Mouse (Mus musculus) cerebellum, postnatal 25 days (tissue): ENCODE data around the gene Surf4.
A peak's percentile ranks its signal among the peaks of the same experiment; 100 is the strongest.

ENCODE experiments used
- DNase-seq, 2 experiments: peaks; one replicate each; pipeline ENCODE4 v3.0.0; 2021; ENCODE audit warnings: mixed read lengths in 2 of 2

Surf4 gene

DNA sequence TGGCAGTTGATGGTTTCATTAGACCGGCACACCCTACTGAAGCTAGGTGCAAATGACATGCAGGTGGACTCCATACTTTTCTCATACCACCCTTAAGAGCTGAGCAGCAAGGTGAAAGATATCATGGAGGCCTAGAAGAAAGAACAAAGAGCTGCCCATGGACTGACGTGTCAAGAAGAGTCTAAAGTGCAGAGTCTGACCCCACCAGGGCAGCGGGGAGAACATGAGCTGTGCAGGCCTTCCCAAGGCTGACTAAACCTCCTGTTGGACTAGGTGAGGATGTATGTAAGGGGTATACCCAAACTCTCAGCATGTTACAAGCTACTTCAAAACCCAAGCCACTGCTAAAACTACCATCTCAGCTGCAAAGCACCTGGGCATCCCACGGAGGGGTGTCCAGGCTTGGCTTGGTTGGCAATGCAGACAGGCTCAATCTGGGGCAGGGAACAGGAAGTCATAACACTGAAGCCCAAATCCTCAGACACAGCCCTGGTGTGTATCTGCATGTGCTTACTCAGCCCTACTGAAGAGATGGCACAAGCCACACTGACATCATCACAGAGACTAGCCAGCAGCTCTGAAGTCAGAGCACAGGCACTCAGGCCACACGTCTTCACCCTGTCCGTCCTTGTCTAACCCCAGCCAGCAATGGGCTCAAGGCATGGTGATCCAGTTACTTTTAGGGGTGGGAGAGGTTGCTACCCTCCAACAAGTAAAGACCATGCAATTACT, 5.8 kb downstream of the Surf4 start:
- no peak for DNase-seq

DNA sequence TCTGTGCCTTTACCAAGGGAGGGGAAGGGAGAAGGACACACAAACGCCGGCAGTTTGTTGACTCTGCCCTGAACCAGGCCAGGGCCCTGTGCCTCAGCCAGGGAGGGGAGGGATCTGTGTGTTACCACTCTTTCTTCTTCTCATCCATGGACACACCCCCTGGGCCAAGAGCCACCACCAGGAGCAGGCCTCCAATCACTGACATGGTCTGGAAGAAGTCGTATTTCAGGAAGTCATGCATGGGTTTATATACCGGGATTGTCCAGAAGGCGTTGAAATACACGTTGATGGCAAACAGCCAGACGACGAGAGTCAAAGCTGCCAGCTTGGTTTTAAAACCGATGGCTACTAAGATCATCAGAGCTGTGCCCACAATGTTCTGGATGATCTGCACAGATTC, 11.9 kb downstream of the Surf4 start:
- DNase-seq = no peak

DNA sequence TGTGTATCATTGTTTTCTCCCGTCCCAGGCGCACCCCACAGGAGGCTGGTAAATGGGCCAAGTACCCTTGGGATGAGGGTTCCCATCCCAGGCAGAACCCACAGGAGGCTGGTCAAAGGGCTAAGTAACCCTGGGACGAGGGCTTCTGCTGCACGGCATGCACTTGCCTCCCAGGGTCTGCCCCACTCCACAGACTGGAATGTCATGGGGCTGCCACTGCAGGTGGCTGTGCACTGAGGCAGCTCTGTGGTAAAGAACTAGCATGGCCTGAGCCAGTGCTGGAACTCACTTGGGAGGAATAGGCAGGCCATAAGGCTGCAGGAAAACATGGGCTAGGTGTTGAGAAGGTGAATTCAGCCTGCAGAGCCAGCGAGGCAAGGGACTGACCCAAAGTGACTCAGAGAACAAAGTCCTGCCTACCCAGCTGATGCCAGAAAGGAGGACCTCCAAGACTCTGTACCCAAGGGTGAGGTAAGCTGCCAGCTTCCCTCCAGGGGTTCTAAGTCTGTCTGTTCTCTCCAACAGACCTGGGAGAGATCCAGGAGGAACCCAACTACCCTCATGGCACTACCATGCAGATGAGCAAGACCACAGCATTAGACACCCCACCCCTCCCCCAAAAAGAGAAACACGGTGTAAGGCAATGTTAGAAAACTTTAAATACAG, 13.4 kb downstream of the Surf4 start:
- no peak for DNase-seq

DNA sequence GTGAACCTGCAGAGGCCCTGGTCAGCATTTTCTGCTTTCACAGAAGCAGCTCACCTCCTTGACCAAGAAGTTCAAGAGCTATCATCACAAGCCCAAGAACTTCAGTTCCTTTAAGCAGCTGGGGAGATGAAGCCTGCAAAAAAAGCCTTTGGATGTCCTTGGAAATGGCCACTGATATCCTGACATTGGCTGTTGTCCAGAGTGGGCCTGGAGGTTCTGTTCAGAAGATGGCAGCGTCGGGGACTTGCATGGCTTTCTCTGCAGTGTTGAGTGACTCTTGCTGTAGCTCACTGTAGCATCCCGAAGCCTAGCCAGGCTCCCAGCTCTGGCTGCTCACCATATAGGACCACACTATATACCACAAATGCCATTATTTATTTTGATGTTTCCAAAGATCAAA, 14.0 kb downstream of the Surf4 start:
- no peak for DNase-seq

DNA sequence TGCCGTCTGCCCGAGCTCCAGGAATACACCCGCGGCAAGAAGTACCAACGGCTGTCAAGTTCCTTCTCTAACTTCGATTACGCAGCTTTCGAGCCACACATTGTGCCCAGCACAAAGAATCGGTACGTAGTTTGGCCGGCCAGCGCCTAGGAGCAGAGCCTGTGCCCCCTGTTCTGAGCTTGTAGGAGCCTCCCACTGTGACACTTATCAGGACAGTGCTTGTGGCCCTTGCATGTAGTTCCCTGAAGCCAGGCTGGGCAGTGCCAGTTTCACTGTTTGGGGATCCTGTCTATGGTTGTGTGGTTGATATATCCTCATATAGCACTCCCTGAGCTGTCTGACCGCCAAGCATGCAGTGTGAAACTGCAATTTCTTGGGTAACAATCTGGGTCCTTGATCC, 17.0 kb downstream of the Surf4 start:
- no peak for DNase-seq

DNA sequence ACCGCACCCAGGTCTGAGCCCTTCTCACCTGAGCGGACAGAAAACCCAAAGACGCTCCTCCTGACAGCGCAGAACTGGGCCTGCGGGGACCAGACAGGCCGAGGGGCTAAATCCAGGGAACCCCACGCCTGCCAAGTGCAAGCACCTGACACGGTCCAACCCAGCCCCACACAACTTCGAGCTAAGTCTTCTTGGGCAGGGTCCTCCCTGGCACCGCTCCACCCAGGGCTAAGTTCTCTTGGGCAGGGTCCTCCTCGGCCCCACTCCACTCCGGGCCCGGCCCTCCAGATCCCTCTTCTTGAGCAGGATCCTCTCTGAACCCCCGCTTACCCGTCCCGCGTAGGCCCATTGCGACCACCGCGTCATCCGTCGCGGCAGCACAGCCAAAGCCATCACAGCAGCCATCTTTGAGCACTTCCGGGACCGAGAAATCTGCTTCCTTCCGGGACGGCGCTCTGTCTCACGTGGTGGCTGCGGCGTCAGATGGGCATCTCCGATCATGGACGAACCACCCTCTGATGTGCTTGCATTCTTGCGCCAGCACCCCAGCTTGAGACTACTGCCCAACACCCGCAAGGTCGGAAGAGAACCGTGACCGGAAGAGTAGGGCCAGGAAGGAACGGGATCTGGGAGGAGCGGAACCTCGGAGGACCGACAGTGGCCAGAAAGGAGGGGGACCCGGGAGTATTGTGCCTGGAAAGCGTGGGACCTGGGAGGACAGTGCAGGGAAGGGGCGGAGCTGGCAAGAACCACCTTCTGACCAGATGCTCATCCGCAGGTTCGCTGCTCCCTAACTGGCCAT, 17.6 kb downstream of the Surf4 start, which contains the start of the genes Surf2 and Surf1:
Surf2 (plus strand) TSS at position 441 of the 802 bp plus-strand sequence.
Surf1 (minus strand) TSS at position 604 of the 802 bp plus-strand sequence.
- DNase-seq = peak; percentile 87

DNA sequence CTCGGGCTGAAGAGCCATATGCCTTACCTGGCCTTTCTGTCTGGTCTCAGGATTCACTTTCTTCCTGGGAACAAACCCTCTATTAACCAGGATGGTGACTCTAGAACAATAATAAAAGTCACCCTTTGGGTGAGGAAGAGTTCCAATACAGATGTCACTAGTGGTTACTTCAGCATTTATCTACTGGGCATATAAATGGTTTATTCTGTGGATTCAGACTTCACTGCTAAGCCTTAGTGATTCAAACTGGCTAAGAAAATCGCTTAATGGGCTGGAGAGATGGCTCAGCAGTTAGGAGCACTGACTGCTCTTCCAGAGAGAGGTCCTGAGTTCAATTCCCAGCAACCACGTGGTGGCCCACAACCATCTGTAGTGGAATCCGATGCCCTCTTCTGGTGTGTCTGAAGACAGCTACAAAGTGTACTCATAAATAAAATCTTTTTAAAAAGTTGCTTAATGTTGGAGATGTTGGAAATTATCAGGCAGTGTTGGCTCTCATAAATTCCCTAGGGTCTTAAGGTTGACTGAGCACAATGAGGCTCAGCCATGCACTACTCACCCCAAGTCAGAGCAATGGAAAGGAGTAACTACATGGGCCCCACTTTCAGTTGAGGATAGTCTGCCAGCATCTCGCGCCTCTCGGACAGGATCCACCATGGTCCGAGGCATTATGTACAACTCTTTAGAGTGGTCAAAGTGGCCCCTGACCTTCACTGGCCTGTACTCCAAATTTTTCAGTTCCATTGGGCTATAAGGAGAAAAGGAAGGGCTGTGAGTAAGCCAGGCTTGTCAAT, 19.4 kb downstream of the Surf4 start:
- no peak for DNase-seq

DNA sequence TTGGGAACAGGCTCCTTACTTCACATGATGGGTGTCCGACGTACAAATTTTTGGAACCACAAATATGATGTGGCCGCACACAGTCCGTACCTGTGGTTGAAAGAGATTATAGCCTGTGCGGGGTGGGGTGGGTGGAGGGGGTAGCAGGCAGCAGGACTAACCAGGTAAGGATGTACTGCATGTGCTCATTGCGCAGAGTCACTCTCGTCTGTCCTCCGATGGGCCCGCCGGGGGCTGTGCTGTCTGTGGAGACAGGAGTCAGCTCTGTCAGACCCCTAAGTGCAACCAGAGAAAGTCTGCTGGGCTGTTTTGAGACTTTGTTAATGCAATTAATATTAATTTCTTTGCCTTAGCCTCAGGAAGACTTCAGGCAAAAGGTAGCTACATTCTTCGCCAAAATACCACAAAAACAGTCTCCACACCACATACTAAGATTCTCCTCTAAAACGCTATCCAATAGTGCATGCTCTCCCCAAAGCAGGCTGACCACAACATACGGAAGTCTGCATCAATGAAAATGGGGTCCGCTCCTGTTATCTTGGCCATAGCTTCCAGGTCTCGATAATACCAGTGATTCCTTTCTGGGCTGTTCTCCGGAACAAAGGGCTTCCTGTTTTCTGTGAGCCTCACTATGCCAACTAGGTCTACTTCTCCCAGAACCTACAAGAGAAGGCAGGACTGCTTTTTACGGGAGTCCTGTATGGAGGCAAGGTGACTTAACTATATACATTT, 20.1 kb downstream of the Surf4 start:
- no peak for DNase-seq

DNA sequence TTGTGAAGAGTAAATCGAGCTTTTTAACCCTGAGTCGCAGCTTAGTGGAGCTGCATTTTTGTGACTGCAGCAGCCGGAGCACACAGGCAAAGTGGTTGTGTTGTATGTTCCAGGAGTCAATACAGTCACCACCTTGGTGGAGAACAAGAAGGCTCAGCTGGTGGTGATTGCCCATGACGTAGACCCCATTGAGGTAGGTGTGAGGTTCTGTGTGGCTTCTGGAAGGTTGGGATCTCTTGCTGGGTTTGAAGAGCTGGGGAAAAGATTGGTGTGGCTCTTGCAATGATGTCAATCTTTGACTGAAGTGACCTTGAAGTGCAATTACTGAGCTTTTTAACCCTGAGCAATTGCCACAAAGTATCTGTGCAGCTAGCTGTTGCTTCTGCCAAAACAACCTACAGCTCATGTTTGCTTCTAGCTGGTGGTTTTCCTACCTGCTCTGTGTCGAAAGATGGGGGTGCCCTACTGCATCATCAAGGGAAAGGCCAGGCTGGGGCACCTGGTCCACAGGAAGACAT, 21.4 kb downstream of the Surf4 start:
- no peak for DNase-seq

DNA sequence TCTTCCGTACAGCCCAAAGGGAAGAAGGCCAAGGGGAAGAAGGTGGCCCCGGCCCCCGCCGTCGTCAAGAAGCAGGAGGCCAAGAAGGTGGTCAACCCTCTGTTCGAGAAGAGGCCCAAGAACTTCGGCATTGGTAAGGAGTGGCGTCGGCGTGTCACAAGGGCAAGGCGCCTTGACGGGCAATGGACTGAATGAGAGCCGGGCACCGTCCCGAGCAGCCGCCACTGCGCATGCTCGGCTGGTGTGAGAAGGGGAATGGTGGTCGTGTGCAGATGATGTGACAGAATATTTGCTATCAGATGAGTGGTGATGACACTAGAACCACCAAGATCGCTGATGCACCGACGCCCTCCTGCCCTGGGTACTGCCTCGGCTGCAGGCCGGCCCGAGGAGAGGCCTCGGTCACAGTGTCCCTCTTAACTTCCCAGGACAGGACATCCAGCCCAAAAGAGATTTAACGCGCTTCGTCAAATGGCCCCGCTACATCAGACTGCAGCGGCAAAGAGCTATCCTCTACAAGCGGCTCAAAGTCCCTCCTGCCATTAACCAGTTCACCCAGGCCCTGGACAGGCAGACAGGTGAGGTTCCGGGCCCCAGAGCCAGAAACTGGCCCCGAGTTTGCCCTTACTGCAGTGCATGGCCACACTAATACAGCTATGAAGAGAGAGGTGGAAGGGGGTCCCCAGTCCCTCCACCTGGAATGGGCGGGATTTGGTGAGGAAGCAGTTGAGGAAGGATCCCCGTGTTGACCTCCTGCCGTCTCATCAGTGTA, 22.5 kb downstream of the Surf4 start:
- peak in 1 of 2 experiments; percentile 72 for DNase-seq

DNA sequence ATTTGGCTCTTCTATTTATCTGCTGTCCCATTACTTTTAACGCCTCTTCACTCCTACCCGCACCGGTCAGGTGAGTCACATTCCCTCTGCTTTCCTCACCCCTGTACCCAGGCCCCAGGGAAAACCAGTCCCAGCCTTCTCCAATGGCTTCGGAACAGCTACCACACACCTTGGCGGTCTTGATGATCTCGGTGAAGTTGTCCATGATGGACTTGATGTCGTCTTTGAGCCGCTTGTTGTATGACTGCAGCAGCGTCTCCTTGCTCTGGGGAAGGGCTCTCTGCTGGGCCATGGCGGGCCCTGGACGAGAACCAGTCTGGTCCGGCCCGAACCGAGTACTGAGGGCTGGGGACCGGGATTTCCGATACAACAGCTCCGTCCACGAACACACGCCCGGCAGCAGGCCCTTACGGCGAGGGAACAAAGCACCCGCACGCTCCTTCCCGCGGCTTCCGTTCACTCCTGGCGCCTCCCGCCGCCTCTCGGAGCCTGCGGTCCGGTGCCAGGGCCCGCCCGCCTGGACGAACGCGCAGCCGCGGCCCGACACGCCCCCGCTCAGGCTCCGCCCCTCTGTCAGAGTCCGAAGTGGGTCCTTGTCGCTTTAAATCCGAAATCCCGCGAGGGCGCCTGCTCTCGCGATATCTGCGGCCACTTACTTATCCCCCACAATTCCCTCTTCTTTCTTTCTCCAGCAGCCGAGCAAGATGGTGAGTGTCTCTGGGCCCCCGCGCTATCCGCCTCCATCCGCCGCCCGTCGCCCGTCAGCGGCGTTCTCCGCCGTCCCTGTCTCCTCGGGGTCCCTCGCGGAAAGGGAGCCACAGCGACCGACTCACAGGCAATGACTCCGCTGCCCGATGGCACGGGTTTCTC, 23.4 kb downstream of the Surf4 start, which contains the start of the genes Med22 and Rpl7a:
Med22 (minus strand) TSS at position 554 of the 870 bp plus-strand sequence.
Rpl7a (plus strand) TSS at position 641 of the 870 bp plus-strand sequence.
- peak; percentile 100 for DNase-seq

DNA sequence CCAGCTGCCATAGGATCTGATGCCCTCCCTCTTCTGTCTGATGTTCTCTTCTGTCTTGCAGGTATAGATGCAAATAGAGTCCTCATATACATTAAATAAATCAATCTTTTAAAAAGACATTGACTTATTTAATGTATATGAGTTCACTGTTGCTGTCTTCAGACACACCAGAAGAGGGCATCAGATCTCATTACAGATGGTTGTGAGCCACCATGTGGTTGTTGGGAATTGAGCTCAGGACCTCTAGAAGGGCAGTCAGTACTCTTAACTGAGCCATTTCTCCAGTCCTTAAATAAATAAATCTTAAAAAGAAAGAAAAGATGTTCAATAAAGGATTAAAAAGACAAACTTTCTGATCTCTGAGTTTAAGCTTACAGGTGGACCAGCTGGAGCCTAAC, 24.3 kb downstream of the Surf4 start:
- DNase-seq = no peak

DNA sequence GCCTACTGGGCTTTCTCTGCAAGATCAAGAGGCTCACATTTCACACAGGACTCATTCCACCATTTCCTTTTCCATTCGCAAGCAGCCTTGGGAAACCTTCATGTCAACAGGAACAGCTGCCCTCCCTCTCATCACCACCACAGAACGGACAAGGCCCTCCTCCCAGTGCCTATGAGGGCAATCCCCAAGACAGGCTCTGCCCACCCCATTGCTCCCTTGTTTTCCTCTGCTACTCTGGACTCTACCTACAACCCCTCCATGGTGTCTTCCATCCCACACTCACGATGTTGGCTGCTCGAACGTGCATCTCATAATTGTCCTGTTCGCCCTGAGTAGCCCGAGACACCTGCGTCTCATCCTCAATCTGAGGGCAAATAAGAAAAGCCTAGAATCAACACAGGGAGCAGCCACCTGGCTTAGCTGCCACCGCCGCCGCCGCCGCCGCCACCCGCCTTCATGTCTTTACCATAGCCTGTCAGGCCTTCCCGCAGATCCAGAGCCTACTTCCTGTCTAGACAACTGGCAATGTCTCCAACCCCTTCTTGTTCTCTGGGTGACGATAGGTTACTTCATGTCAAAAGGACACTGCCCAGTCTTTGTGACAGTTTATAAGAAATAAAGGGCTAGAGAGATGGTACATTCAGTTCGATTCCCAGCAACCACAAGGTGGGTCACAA, 24.9 kb downstream of the Surf4 start:
- DNase-seq = no peak

DNA sequence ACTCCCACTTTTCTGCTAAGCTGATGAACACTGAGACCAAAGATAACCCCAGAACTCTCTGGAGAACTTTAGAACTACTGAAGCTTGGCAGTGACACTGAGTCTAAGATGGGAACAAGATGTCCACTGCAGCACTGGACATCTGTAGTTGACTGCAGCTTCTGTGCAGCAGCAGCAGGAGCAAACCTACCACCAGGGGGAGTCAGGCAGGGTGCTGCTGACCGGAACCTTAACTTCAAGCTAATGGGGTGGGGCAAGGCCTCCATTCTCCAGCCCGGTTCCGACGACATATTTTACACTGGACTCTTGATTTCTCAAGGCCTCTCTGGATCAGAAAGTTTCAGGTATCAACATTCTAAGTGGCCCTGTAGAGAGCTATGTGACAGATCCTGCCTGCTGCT, 26.6 kb downstream of the Surf4 start:
- DNase-seq = peak in 1 of 2 experiments; percentile 60

DNA sequence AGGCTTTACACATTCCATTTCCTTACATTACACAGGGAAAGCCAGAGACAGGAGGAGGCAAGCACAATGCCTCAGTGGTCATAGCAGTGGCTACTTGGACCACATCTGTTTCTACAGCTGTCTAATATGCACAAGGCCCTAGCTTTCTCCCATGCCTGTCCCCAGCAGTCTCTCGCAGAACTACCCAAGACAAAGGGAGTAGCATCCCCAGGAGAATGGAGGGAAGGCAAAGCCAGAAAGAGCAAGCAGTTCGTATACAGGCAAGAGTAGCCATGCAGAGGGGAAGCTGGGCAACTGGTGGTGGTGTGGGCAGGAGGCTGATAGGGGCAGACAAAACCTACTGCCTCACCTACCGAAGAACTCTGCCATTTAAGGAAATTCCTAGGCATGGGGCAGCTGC, 27.3 kb downstream of the Surf4 start:
- DNase-seq = no peak

DNA sequence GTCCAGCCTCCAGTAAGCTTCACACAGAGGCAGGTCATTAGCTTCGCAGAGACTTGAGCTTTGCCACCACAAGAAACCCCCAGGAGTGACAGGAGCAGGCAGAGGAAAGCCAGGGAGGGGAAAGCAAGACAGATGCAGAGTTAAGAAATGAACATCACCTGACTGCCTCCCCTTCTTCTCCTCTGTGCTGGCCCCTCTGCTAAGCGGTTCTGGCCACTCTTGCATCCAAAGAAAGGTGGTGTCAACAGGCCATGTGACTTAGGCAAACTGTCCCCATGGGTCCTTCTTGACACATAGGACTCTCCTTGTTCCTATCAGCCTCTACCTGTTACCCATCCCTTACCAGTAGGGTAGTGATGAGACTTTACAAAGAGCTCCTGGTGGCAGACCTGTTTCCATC, 27.8 kb downstream of the Surf4 start:
- DNase-seq = no peak

DNA sequence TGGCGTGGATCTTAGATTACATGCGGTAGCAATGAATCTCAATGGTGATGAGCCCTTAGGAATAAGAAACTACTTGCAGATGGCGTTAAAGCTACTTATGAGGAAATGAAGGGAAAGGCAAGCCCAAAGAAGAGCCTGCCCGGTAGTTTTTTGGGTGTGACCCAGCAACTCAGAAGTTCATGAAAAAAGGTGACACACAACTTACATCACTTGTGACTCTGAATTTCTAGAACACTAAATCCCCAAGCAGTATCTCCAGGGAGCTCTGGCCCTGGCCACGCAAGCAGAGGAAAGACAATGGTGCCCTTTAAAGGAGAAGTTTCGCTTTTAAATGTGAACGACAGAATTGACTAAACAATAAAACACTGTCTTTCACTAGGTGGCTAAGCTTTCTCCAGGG, 30.4 kb downstream of the Surf4 start:
- DNase-seq = no peak

DNA sequence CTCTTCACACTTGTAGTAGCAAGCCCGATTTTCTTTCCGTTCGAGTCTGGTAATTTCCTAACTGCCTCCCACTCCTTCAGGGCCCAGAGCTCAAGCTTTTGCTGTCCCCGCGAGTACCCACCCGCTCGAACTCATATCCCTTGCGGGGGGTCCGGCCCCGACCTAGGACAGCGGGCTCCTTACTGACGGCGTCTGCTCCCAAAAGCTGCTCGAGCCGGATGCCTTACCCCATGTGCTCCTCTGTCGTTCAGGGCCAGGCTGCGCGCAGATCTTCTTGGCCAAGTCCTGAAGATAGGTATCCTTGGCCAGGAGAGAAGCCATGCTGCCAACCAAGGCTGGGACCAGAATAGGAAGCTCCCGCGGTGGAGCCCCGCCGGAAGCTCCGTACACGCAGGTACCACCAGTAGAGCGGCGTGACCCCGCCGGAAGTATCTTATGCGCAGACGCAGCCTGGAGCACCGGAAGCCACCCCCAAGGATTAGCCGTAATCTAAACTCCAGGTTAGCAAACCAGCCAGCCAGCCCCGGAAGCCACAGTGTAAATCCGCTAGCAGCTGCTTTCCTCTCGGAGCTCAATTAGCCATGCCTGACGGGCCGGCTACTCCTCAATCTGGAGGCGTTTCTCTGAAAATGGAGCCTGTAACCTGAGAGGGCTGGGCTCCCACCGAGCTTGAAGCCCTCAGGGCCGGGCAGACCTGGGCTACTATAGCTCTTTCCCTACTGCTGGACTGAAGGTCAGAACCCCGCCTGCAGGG, 31.1 kb downstream of the Surf4 start, which contains the start of gene Surf6:
Surf6 (minus strand) TSS at position 413 of the 754 bp plus-strand sequence.
- DNase-seq = peak; percentile 95 to 96
